Mouse (Mus musculus) lung, adult 2 months (tissue): ENCODE data around the gene Hspa12a.

ENCODE experiments used
- CTCF ChIP-seq: fragments of 200-500 bp; IDR thresholded peaks from 2 replicates; pipeline ENCODE4 v1.5.1; 2011; ENCODE audit warnings: mild to moderate bottlenecking, low read length, control low read depth; ENCODE audit not compliant: insufficient read depth
- POLR2A ChIP-seq: fragments of 200-500 bp; IDR thresholded peaks from 2 replicates; pipeline ENCODE4 v1.6.1; 2011; ENCODE audit warnings: low read depth, mild to moderate bottlenecking, control low read depth, low read length, borderline replicate concordance; ENCODE audit errors: extremely low read depth

GRCm38 (mm10) chr19:58750822-58751221 lies 192.6 kb downstream of the Hspa12a start:
- no peak for TF ChIP-seq POLR2A
- TF ChIP-seq CTCF, result no peak
